Mouse (Mus musculus) cortical plate, adult 2 months (tissue): Measurements from ENCODE around the gene Tbc1d2b.

Source experiments
- CTCF ChIP-seq: fragments of 200-500 bp; IDR thresholded peaks from 2 replicates; pipeline ENCODE4 v1.5.1; 2011; ENCODE audit warnings: mild to moderate bottlenecking, control low read depth, low read length; ENCODE audit not compliant: insufficient read depth; ENCODE audit errors: extremely low read depth
- POLR2A ChIP-seq: fragments of 200-500 bp; IDR thresholded peaks from 2 replicates; pipeline ENCODE4 v1.6.1; 2011; ENCODE audit warnings: mild to moderate bottlenecking, low read length, control low read depth; ENCODE audit not compliant: insufficient read depth; ENCODE audit errors: extremely low read depth

DNA sequence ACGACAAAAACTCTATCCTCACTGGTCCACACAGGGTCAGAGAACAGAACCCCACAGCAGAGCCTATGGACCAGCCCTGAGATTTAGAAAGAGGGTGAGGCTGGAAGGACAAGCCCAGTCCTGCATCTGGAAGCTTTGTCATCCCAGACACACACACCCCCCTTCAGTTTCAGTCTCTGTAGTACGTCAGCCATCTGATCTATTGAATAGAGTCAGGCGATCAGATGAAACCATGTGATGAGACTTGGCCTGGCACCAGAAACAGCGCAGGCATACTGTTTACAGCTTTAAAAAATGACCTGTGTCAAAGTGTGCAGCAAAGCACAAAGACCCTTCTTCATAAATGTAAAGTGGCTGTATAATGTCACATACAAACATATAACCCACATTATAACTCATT, 30.0 kb downstream of the Tbc1d2b start:
- TF ChIP-seq CTCF: no peak
- TF ChIP-seq POLR2A: no peak
